Mouse (Mus musculus): ENCODE data around the gene F2r. TPM values are rescaled to one million over a fixed set of nuclear protein-coding genes. Genes with fewer than 3 reads are reported as not detected.
A peak's percentile ranks its signal among the peaks of the same experiment; 100 is the strongest.

The F2r gene
- polyA plus RNA-seq, 1 experiment from 2014 or later = 129 TPM

DNA sequence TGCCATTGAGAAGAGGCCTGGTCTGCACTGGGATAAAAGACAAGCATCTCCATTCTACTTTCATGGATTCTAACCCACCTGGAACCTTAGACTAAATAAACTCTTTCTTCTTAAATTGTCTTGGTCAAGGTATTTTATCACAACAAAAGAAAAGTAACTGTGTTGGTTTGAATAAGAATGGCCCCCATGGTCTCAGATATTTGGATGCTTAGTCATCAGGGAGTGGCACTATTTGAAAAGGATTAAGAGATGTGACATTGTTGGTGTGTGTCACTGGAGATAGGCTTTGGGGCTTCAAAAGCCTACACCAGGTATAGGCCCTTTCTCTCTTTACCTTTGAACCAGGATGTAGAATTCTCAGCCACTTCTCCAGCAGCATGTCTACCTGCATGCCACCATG, 49.0 kb downstream of the F2r start:
- Histone ChIP-seq H3K4me3 (ENCODE audit: low read depth, low read length) (no peak overlapping the region), H3K27ac (ENCODE audit: low read depth, low read length) (no peak overlapping the region), H3K27me3 (ENCODE audit: control insufficient read depth, insufficient read depth, low read length) (no peaks in the 10 kb centered on the region), H3K9me3 (ENCODE audit: control insufficient read depth, low read length) (no peaks in the 10 kb centered on the region), H3K4me1 (ENCODE audit: control insufficient read depth, insufficient read depth, low read length) (no peaks in the 10 kb centered on the region), H3K36me3 (ENCODE audit: control insufficient read depth, insufficient read depth, low read length) (no peaks in the 10 kb centered on the region), H3K9ac (ENCODE audit: low read length) (no peak overlapping the region), H3K4me2 (no peak overlapping the region)
- peak; percentile 78 for DNase-seq (ENCODE audit: low spot score, missing footprints)
- no peak for ATAC-seq (ENCODE audit: low FRiP score)

DNA sequence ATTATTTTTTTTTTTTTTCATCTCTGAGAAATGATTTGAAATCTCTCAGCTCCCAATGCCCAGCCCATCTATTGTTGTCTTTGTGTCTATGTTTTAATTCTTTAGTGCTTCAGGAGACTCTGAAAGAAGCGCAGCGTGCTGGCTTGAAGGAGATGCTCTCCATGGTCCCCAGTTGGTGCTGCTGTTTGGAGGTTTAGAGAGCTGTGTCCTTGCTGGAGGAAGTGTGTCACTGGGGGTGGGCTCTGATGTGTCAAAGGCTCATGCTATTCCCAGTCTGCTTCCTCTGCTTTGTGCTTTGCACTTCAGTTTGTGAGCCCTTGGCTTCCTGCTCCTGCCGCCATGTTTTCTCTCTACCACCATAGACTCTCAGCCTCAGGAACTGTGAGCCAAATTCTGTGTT, 50.0 kb downstream of the F2r start:
- Histone ChIP-seq H3K27me3 (ENCODE audit: control insufficient read depth, insufficient read depth, low read length) (no peaks in the 10 kb centered on the region), H3K9ac (ENCODE audit: low read length) (no peak overlapping the region), H3K36me3 (ENCODE audit: control insufficient read depth, insufficient read depth, low read length) (no peaks in the 10 kb centered on the region), H3K9me3 (ENCODE audit: control insufficient read depth, low read length) (no peaks in the 10 kb centered on the region), H3K27ac (ENCODE audit: low read depth, low read length) (no peak overlapping the region), H3K4me2 (no peak overlapping the region), H3K4me3 (ENCODE audit: low read depth, low read length) (no peak overlapping the region), H3K4me1 (ENCODE audit: control insufficient read depth, insufficient read depth, low read length) (no peaks in the 10 kb centered on the region)
- 94% methylated on average over 3 of the region's 3 CpGs for WGBS
- DNase-seq (ENCODE audit: low spot score, missing footprints) (peak; percentile 67), ATAC-seq (ENCODE audit: low FRiP score) (no peak)

DNA sequence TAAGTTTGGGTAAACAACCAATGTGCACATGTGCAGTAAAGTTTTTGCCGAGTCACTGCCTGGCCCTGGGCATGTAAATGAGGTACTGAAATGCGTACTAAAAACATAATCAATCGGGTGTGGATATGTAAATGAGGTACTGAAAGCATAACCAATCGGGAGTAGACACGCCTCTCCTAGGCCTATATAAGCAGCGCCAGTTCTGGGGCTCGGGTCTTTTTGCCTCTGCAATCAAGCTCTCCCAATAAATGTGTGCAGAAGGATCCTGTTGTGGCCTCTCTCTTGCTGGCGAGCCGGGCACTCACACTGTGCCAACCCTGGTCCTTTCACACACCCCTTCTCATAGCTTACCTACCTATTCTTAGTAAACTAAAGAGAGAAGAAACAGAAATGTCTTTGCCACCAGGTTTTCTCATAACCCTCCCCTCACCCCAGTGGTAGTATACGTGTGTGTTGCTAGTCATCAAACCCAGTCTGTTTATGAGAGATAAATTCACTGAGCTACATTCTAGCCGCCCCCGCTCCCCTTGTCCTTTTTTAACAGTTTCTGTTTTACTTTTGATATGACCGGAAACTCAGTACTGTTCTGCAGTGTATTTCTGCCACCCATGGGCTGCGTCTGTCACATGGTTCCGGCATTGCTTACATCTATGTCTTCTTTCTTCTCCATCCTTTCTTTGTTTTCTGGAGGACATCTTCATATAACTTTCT, 51.3 kb downstream of the F2r start:
- Histone ChIP-seq H3K27ac (ENCODE audit: low read depth, low read length) (no peak overlapping the region), H3K4me2 (no peak overlapping the region), H3K27me3 (ENCODE audit: control insufficient read depth, insufficient read depth, low read length) (no peaks in the 10 kb centered on the region), H3K4me1 (ENCODE audit: control insufficient read depth, insufficient read depth, low read length) (no peaks in the 10 kb centered on the region), H3K4me3 (ENCODE audit: low read depth, low read length) (no peak overlapping the region), H3K9ac (ENCODE audit: low read length) (no peak overlapping the region), H3K36me3 (ENCODE audit: control insufficient read depth, insufficient read depth, low read length) (no peaks in the 10 kb centered on the region), H3K9me3 (ENCODE audit: control insufficient read depth, low read length) (no peaks in the 10 kb centered on the region)
- ATAC-seq (ENCODE audit: low FRiP score) = no peak
- WGBS = 90% methylated on average over 15 of the region's 15 CpGs
- DNase-seq (ENCODE audit: low spot score, missing footprints) = peak; percentile 76

DNA sequence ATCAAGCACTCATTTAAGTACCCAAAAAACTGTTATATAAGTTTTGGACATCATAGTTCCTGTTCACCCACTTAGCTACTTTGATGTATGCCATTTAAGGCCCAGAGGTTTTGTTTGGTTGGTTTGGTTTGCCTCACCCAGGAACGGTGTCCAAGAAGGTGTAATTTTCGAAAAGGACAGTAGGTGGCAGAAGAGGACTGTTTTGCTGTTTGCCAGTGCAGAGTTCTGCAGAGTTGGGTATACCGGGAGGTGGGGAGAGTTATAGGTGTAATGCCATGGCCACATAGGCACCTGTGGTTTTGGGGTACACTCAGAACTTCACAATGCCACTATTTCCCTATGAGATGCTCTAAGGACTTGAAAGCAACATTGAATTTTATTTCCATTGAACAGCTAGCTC, 54.6 kb downstream of the F2r start:
- Histone ChIP-seq H3K27ac (ENCODE audit: low read depth, low read length) (no peak overlapping the region), H3K9me3 (ENCODE audit: control insufficient read depth, low read length) (no peaks in the 10 kb centered on the region), H3K36me3 (ENCODE audit: control insufficient read depth, insufficient read depth, low read length) (no peaks in the 10 kb centered on the region), H3K27me3 (ENCODE audit: control insufficient read depth, insufficient read depth, low read length) (no peaks in the 10 kb centered on the region), H3K4me1 (ENCODE audit: control insufficient read depth, insufficient read depth, low read length) (no peaks in the 10 kb centered on the region), H3K4me2 (no peak overlapping the region), H3K9ac (ENCODE audit: low read length) (no peak overlapping the region), H3K4me3 (ENCODE audit: low read depth, low read length) (no peak overlapping the region)
- peak; percentile 82 for ATAC-seq (ENCODE audit: low FRiP score)
- WGBS = 3% methylated on average over 3 of the region's 3 CpGs
- peak; percentile 97 for DNase-seq (ENCODE audit: low spot score, missing footprints)

DNA sequence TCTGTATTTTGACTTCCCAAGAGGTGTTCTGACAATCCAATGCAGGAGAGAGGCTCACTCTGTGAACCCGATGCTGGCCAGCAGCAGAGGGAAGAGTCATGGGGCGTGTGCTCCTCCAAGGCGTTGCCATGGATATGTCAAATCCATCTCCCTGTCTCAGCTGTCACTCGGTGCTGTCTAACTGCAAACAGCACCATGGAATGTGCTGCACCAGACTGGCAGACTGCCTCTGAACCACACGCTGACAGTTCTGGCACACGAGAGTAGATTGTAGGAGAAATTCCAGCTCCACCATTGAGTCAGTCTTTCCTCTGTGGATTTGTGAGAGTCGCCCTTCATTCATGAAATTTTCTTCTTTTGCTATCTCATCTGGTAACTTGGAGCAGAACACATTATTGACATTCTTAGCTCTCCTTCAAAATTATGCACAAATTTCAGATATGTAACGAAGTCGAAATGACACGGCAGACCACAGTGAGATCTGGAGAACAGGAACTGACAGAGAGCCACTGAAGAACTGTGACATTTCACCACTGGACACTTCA, 55.1 kb downstream of the F2r start:
- Histone ChIP-seq H3K27ac (ENCODE audit: low read depth, low read length) (no peak overlapping the region), H3K9me3 (ENCODE audit: control insufficient read depth, low read length) (no peaks in the 10 kb centered on the region), H3K4me2 (no peak overlapping the region), H3K4me1 (ENCODE audit: control insufficient read depth, insufficient read depth, low read length) (no peaks in the 10 kb centered on the region), H3K36me3 (ENCODE audit: control insufficient read depth, insufficient read depth, low read length) (no peaks in the 10 kb centered on the region), H3K4me3 (ENCODE audit: low read depth, low read length) (no peak overlapping the region), H3K27me3 (ENCODE audit: control insufficient read depth, insufficient read depth, low read length) (no peaks in the 10 kb centered on the region), H3K9ac (ENCODE audit: low read length) (no peak overlapping the region)
- ATAC-seq (ENCODE audit: low FRiP score) = 0 out of 2 replicates have a peak, but pooled peaks have one; percentile 44
- 60% methylated on average over 10 of the region's 10 CpGs for WGBS
- DNase-seq (ENCODE audit: low spot score, missing footprints) = peak; percentile 37

DNA sequence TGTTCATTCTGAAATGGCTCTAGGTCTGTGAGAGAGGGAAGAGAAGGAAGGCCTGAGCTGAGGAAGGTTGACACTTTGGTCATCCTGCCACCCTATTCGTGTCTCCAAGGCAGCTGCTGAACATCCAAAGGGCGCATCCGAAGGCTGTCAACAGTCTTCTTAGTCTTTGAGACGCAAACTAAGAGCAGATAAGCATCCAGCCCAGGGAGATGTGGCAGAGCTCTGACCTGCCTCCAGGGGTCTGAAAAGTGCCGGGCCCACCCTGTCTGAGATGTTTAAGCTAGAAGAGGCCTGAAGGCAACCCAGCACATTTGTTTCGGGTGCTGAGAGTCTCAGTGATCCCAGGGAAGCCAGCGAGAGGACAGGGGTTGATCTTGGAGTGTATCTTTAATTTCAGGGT, 61.0 kb downstream of the F2r start:
- Histone ChIP-seq H3K27ac (ENCODE audit: low read depth, low read length) (no peak overlapping the region), H3K27me3 (ENCODE audit: control insufficient read depth, insufficient read depth, low read length) (no peaks in the 10 kb centered on the region), H3K36me3 (ENCODE audit: control insufficient read depth, insufficient read depth, low read length) (no peaks in the 10 kb centered on the region), H3K4me2 (no peak overlapping the region), H3K9ac (ENCODE audit: low read length) (no peak overlapping the region), H3K4me3 (ENCODE audit: low read depth, low read length) (no peak overlapping the region), H3K9me3 (ENCODE audit: control insufficient read depth, low read length) (no peaks in the 10 kb centered on the region), H3K4me1 (ENCODE audit: control insufficient read depth, insufficient read depth, low read length) (no peaks in the 10 kb centered on the region)
- ATAC-seq (ENCODE audit: low FRiP score) (no peak), DNase-seq (ENCODE audit: low spot score, missing footprints) (peak; percentile 56)
- WGBS = 82% methylated on average over 7 of the region's 7 CpGs

DNA sequence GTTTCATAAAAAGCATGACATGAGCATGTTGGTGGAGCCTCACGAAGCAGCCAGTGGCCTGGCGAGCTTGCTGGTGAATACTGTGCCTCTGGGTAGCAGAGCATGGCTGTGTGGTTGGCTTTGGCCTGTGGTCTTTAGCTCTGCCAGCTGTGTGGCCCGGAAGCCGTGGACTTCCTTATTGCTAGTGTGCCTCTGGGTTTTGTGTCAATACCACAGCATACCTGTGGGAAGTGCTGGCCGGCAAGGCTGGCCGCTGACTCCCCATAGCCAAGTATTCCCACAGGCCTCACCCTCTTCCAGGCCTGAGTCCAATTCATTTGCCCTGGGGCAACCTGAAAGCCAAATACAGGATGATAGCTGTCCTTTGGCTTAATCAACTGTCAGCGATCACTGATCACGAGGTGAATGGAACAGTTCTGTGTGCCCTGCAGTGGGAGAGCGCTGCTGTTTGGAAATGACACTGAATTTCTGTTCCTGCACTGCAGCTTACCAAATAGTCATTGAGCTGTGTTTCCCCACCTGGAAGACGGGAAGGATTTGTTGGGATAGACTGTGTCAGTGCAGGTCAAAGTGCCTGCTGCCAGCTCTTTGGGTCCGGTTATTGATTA, 64.3 kb downstream of the F2r start:
- Histone ChIP-seq H3K27me3 (ENCODE audit: control insufficient read depth, insufficient read depth, low read length) (no peaks in the 10 kb centered on the region), H3K4me3 (ENCODE audit: low read depth, low read length) (no peak overlapping the region), H3K36me3 (ENCODE audit: control insufficient read depth, insufficient read depth, low read length) (no peaks in the 10 kb centered on the region), H3K9me3 (ENCODE audit: control insufficient read depth, low read length) (no peaks in the 10 kb centered on the region), H3K4me2 (no peak overlapping the region), H3K9ac (ENCODE audit: low read length) (no peak overlapping the region), H3K4me1 (ENCODE audit: control insufficient read depth, insufficient read depth, low read length) (peaks cover 8% of the 10 kb centered on the region; the same call in 1 of the 2 replicates), H3K27ac (ENCODE audit: low read depth, low read length) (no peak overlapping the region)
- WGBS = 84% methylated on average over 11 of the region's 11 CpGs
- DNase-seq (ENCODE audit: low spot score, missing footprints) (peak; percentile 51), ATAC-seq (ENCODE audit: low FRiP score) (no peak)

Other genes with a start within 250 kb of the F2r start
- 55.1 and 56.5 TPM in 2 replicates for gene Aggf1, start 243.1 kb downstream of the F2r start, polyA plus RNA-seq (2014; fragmentation: Nextera tagmentation; extraction: Ambion mirVana)
- 1.9 TPM in 2 replicates for gene Crhbp, start 173.6 kb downstream of the F2r start, polyA plus RNA-seq (2014; fragmentation: Nextera tagmentation; extraction: Ambion mirVana)
- not detected in 2 replicates for gene S100z, start 139.8 kb downstream of the F2r start, polyA plus RNA-seq (2014; fragmentation: Nextera tagmentation; extraction: Ambion mirVana)
- 0.23 and 0.49 TPM in 2 replicates for gene F2rl1, start 93.3 kb downstream of the F2r start, polyA plus RNA-seq (2014; fragmentation: Nextera tagmentation; extraction: Ambion mirVana)
- 2.9 and 3.0 TPM in 2 replicates for gene F2rl2, start 78.4 kb upstream of the F2r start, polyA plus RNA-seq (2014; fragmentation: Nextera tagmentation; extraction: Ambion mirVana)